Mouse (Mus musculus): ENCODE data around the gene Vps18.

The Vps18 gene

GRCm38 (mm10) chr2:119292281-119292680, 3.7 kb downstream of the Vps18 start:
- no peak for DNase-seq (ENCODE audit: low read depth, low spot score)

- no peak for DNase-seq (ENCODE audit: low read depth, low spot score)
These were observed 4.3 kb downstream of the Vps18 start for GRCm38 (mm10) chr2:119292852-119293251.

- no peak for DNase-seq (ENCODE audit: low read depth, low spot score)
These were observed 4.8 kb downstream of the Vps18 start for GRCm38 (mm10) chr2:119293311-119293710.

- DNase-seq (ENCODE audit: low read depth, low spot score): no peak
These were observed 5.3 kb downstream of the Vps18 start for GRCm38 (mm10) chr2:119293776-119294390.

GRCm38 (mm10) chr2:119294411-119294810, 5.9 kb downstream of the Vps18 start:
- DNase-seq (ENCODE audit: low read depth, low spot score): no peak

GRCm38 (mm10) chr2:119296756-119297155, 8.2 kb downstream of the Vps18 start:
- DNase-seq (ENCODE audit: low read depth, low spot score): no peak

- no peak for DNase-seq (ENCODE audit: low read depth, low spot score)
These were observed 9.0 kb downstream of the Vps18 start for GRCm38 (mm10) chr2:119297506-119297905.

- DNase-seq (ENCODE audit: low read depth, low spot score): no peak
These were observed 9.8 kb downstream of the Vps18 start for GRCm38 (mm10) chr2:119298330-119298729.

- DNase-seq (ENCODE audit: low read depth, low spot score): no peak
These were observed 10.3 kb downstream of the Vps18 start for GRCm38 (mm10) chr2:119298839-119299238.

- DNase-seq (ENCODE audit: low read depth, low spot score): peak; percentile 69
These were observed 11.7 kb downstream of the Vps18 start for GRCm38 (mm10) chr2:119299981-119300818.

- DNase-seq (ENCODE audit: low read depth, low spot score): no peak
These were observed 12.4 kb downstream of the Vps18 start for GRCm38 (mm10) chr2:119300819-119301493.

- DNase-seq (ENCODE audit: low read depth, low spot score): no peak
These were observed 14.3 kb downstream of the Vps18 start for GRCm38 (mm10) chr2:119302876-119303275.

GRCm38 (mm10) chr2:119304391-119304790, 15.9 kb downstream of the Vps18 start:
- DNase-seq (ENCODE audit: low read depth, low spot score): no peak

- DNase-seq (ENCODE audit: low read depth, low spot score): no peak
These were observed 16.3 kb downstream of the Vps18 start for GRCm38 (mm10) chr2:119304798-119305208.

- no peak for DNase-seq (ENCODE audit: low read depth, low spot score)
These were observed 23.0 kb downstream of the Vps18 start for GRCm38 (mm10) chr2:119311544-119311943.

- DNase-seq (ENCODE audit: low read depth, low spot score): no peak
These were observed 23.9 kb downstream of the Vps18 start for GRCm38 (mm10) chr2:119312380-119312958.

GRCm38 (mm10) chr2:119313780-119314479, 25.4 kb downstream of the Vps18 start:
- DNase-seq (ENCODE audit: low read depth, low spot score): no peak

- DNase-seq (ENCODE audit: low read depth, low spot score): no peak
These were observed 26.3 kb downstream of the Vps18 start for GRCm38 (mm10) chr2:119314742-119315310.

GRCm38 (mm10) chr2:119318043-119318710, 29.6 kb downstream of the Vps18 start:
- no peak for DNase-seq (ENCODE audit: low read depth, low spot score)

GRCm38 (mm10) chr2:119320571-119320970, 32.0 kb downstream of the Vps18 start:
- no peak for DNase-seq (ENCODE audit: low read depth, low spot score)

All from retina, postnatal 7 days (tissue).